Mouse (Mus musculus): ENCODE measurements around the gene Pdlim4. TPM values are rescaled to one million over a fixed set of nuclear protein-coding genes. Genes with fewer than 3 reads are reported as not detected.

The Pdlim4 gene
- polyA plus RNA-seq, 1 experiment from 2014 or later = 3.1 TPM

- WGBS (ENCODE audit: insufficient replicate concordance) = 3% methylated on average over 61 of the region's 61 CpGs
- Histone ChIP-seq H3K27me3 (no peaks in the 10 kb centered on the region), H3K4me2 (peak within 1 kb of the TSS; percentile 85), H3K4me1 (replicated peaks) (peaks cover 48% of the 10 kb centered on the region), H3K9ac (peak within 1 kb of the TSS; percentile 89), H3K4me3 (replicated peaks) (peak within 1 kb of the TSS; percentile 74), H3K36me3 (peaks cover 21% of the 10 kb centered on the region), H3K9me3 (replicated peaks) (no peaks in the 10 kb centered on the region), H3K27ac (peak within 1 kb of the TSS; percentile 98)
- DNase-seq (peak; percentile 90), ATAC-seq (ENCODE audit: low read depth) (peak; percentile 82)
Measured at GRCm38 (mm10) chr11:54028044-54028951, 40.5 kb downstream of the Pdlim4 start, which contains the start of gene Slc22a4. TSS of gene Slc22a4 (minus strand) at chr11:54028090.

GRCm38 (mm10) chr11:54027131-54028043 is 41.4 kb downstream of the Pdlim4 start:
- H3K9ac ChIP-seq = peak overlapping the region; percentile 89
- DNase-seq (peak; percentile 17), ATAC-seq (ENCODE audit: low read depth) (no peak)
- H3K4me1 ChIP-seq (replicated peaks) = peaks cover 57% of the 10 kb centered on the region
- peak overlapping the region; percentile 74 for H3K4me3 ChIP-seq (replicated peaks)
- no peaks in the 10 kb centered on the region for H3K9me3 ChIP-seq (replicated peaks)
- no peaks in the 10 kb centered on the region for H3K27me3 ChIP-seq
- whole genome bisulfite sequencing (ENCODE audit: insufficient replicate concordance) = 9% methylated on average over 31 of the region's 31 CpGs
- H3K4me2 ChIP-seq = peak overlapping the region; percentile 85
- H3K27ac ChIP-seq = peak overlapping the region; percentile 98
- peaks cover 29% of the 10 kb centered on the region for H3K36me3 ChIP-seq

GRCm38 (mm10) chr11:54026491-54027041 is 42.2 kb downstream of the Pdlim4 start:
- Histone ChIP-seq H3K4me1 (replicated peaks) (peaks cover 66% of the 10 kb centered on the region), H3K27ac (peak overlapping the region; percentile 98), H3K27me3 (no peaks in the 10 kb centered on the region), H3K9me3 (replicated peaks) (no peaks in the 10 kb centered on the region), H3K4me2 (peak overlapping the region; percentile 85), H3K4me3 (replicated peaks) (peak overlapping the region; percentile 74), H3K9ac (peak overlapping the region; percentile 89), H3K36me3 (peaks cover 37% of the 10 kb centered on the region)
- peak; percentile 86 for DNase-seq
- 17% methylated on average over 1 of the region's 1 CpGs for WGBS (ENCODE audit: insufficient replicate concordance)
- ATAC-seq (ENCODE audit: low read depth) = peak; percentile 91

GRCm38 (mm10) chr11:54021396-54022093 is 47.3 kb downstream of the Pdlim4 start:
- Histone ChIP-seq H3K36me3 (peaks cover 78% of the 10 kb centered on the region), H3K4me1 (replicated peaks) (peaks cover 75% of the 10 kb centered on the region), H3K9ac (peak overlapping the region; percentile 40; the same call in 1 of the 2 replicates), H3K4me2 (peak overlapping the region; percentile 85), H3K9me3 (replicated peaks) (no peaks in the 10 kb centered on the region), H3K27me3 (no peaks in the 10 kb centered on the region), H3K4me3 (replicated peaks) (0 out of 2 replicates have a peak overlapping the region, but pooled peaks have one; percentile 74), H3K27ac (peak overlapping the region; percentile 43; the same call in 1 of the 2 replicates)
- WGBS (ENCODE audit: insufficient replicate concordance) = 85% methylated on average over 5 of the region's 5 CpGs
- no peak for ATAC-seq (ENCODE audit: low read depth)
- no peak for DNase-seq

- H3K9me3 ChIP-seq (replicated peaks) = no peaks in the 10 kb centered on the region
- no peak overlapping the region for H3K9ac ChIP-seq
- 86% methylated on average over 3 of the region's 3 CpGs for WGBS (ENCODE audit: insufficient replicate concordance)
- no peak overlapping the region for H3K4me3 ChIP-seq (replicated peaks)
- H3K27me3 ChIP-seq = no peaks in the 10 kb centered on the region
- peaks cover 76% of the 10 kb centered on the region for H3K36me3 ChIP-seq
- DNase-seq (no peak), ATAC-seq (ENCODE audit: low read depth) (peak; percentile 40; the same call in 1 of the 2 replicates)
- 0 out of 2 replicates have a peak overlapping the region, but pooled peaks have one; percentile 6 for H3K4me2 ChIP-seq
- peak overlapping the region; percentile 29 for H3K27ac ChIP-seq
- peaks cover 59% of the 10 kb centered on the region for H3K4me1 ChIP-seq (replicated peaks)
Measured at GRCm38 (mm10) chr11:54018893-54019732, 49.7 kb downstream of the Pdlim4 start.

- Histone ChIP-seq H3K4me3 (replicated peaks) (no peak overlapping the region), H3K9me3 (replicated peaks) (no peaks in the 10 kb centered on the region), H3K4me1 (replicated peaks) (peaks cover 44% of the 10 kb centered on the region), H3K4me2 (no peak overlapping the region), H3K9ac (no peak overlapping the region), H3K36me3 (peaks cover 81% of the 10 kb centered on the region), H3K27me3 (no peaks in the 10 kb centered on the region), H3K27ac (no peak overlapping the region)
- no peak for ATAC-seq (ENCODE audit: low read depth)
- WGBS (ENCODE audit: insufficient replicate concordance) = 61% methylated on average over 4 of the region's 4 CpGs
- no peak for DNase-seq
Measured at GRCm38 (mm10) chr11:54017596-54017995, 51.2 kb downstream of the Pdlim4 start.

- Histone ChIP-seq H3K4me3 (replicated peaks) (no peak overlapping the region), H3K4me1 (replicated peaks) (peaks cover 36% of the 10 kb centered on the region), H3K27me3 (no peaks in the 10 kb centered on the region), H3K9ac (no peak overlapping the region), H3K4me2 (no peak overlapping the region), H3K9me3 (replicated peaks) (no peaks in the 10 kb centered on the region), H3K36me3 (peaks cover 81% of the 10 kb centered on the region), H3K27ac (no peak overlapping the region)
- DNase-seq (no peak), ATAC-seq (ENCODE audit: low read depth) (no peak)
- 83% methylated on average over 8 of the region's 8 CpGs for WGBS (ENCODE audit: insufficient replicate concordance)
Measured at GRCm38 (mm10) chr11:54016051-54016450, 52.8 kb downstream of the Pdlim4 start.

GRCm38 (mm10) chr11:54012961-54013360 is 55.9 kb downstream of the Pdlim4 start:
- no peak overlapping the region for H3K4me3 ChIP-seq (replicated peaks)
- whole genome bisulfite sequencing (ENCODE audit: insufficient replicate concordance) = 93% methylated on average over 5 of the region's 5 CpGs
- ATAC-seq (ENCODE audit: low read depth) (no peak), DNase-seq (no peak)
- H3K27me3 ChIP-seq = no peaks in the 10 kb centered on the region
- no peak overlapping the region for H3K4me2 ChIP-seq
- peaks cover 38% of the 10 kb centered on the region for H3K4me1 ChIP-seq (replicated peaks)
- no peak overlapping the region for H3K9ac ChIP-seq
- peaks cover 85% of the 10 kb centered on the region for H3K36me3 ChIP-seq
- no peaks in the 10 kb centered on the region for H3K9me3 ChIP-seq (replicated peaks)
- no peak overlapping the region for H3K27ac ChIP-seq

- DNase-seq (no peak), ATAC-seq (ENCODE audit: low read depth) (no peak)
- Histone ChIP-seq H3K4me3 (replicated peaks) (no peak overlapping the region), H3K27ac (no peak overlapping the region), H3K27me3 (no peaks in the 10 kb centered on the region), H3K9ac (no peak overlapping the region), H3K9me3 (replicated peaks) (no peaks in the 10 kb centered on the region), H3K4me2 (no peak overlapping the region), H3K36me3 (peaks cover 87% of the 10 kb centered on the region), H3K4me1 (replicated peaks) (peaks cover 50% of the 10 kb centered on the region)
- WGBS (ENCODE audit: insufficient replicate concordance) = 91% methylated on average over 2 of the region's 2 CpGs
Measured at GRCm38 (mm10) chr11:54011255-54011654, 57.6 kb downstream of the Pdlim4 start.
